Mouse (Mus musculus) kidney, adult 2 months (tissue): ENCODE data around the gene Appl2. TPM values are rescaled to one million over a fixed set of nuclear protein-coding genes. Genes with fewer than 3 reads are reported as not detected.

Experiments used
- DNase-seq: peaks from one replicate; pipeline ENCODE4 v3.0.0; 2021
- H3K27ac ChIP-seq: fragments of 200-500 bp; 2 replicates; pipeline ENCODE4 v1.5.1; 2012; ENCODE audit warnings: low read depth, low read length, control low read depth, inconsistent platforms; ENCODE audit not compliant: insufficient read depth
- H3K27me3 ChIP-seq: fragments of 200-500 bp; replicated peaks from 2 replicates; pipeline ENCODE4 v1.6.1; 2012; ENCODE audit warnings: mild to moderate bottlenecking, moderate library complexity, low read length, inconsistent platforms; ENCODE audit not compliant: control insufficient read depth, insufficient read depth
- H3K36me3 ChIP-seq: fragments of 200-500 bp; 2 replicates; pipeline ENCODE4 v1.6.1; 2012; ENCODE audit warnings: mild to moderate bottlenecking, moderate library complexity, low read length, inconsistent platforms; ENCODE audit not compliant: control insufficient read depth, insufficient read depth
- H3K4me1 ChIP-seq: fragments of 200-500 bp; 2 replicates; pipeline ENCODE4 v1.6.1; 2011; ENCODE audit warnings: low read length; ENCODE audit not compliant: control insufficient read depth, insufficient read depth
- H3K4me3 ChIP-seq: fragments of 200-500 bp; 2 replicates; pipeline ENCODE4 v1.5.1; 2011; ENCODE audit warnings: mild to moderate bottlenecking, low read depth, low read length, control low read depth; ENCODE audit not compliant: insufficient read depth
- CTCF ChIP-seq: fragments of 200-500 bp; conservative IDR thresholded peaks from 2 replicates; pipeline ENCODE4 v1.5.1; 2011; ENCODE audit warnings: low read depth, mild to moderate bottlenecking, control low read depth, low read length, moderate library complexity, mixed read lengths; ENCODE audit not compliant: insufficient read depth, insufficient read length
- POLR2A ChIP-seq: fragments of 200-500 bp; IDR thresholded peaks from one replicate; pipeline ENCODE4 v1.6.1; 2011; ENCODE audit warnings: low read depth, low read length, control low read depth
- WGBS: fragments of 180-500 bp; shearing (Covaris S2); methylation state at CpG from one replicate; pipeline ENCODE4 v1.1.7; 2018; 5-methylcytosine and 5-hydroxymethylcytosine counted together
- polyA plus RNA-seq: library from polyadenylated mRNA; depleted of rRNA; stranded (reverse); fragments of >200 nt; gene quantifications from 2 replicates; pipeline ENCODE4 v1.2.3, GENCODE M21; 2012

The Appl2 gene
- polyA plus RNA-seq, 1 experiment = 18.7 TPM

GRCm38 (mm10) chr10:83631775-83632174, 16.8 kb downstream of the Appl2 start:
- H3K27ac ChIP-seq = no peak overlapping the region
- TF ChIP-seq CTCF (no peak), POLR2A (no peak)
- no peaks in the 10 kb centered on the region for H3K27me3 ChIP-seq
- DNase-seq = no peak
- no peak overlapping the region for H3K4me3 ChIP-seq
- no peaks in the 10 kb centered on the region for H3K36me3 ChIP-seq
- 88% methylated on average over 10 of the region's 10 CpGs for WGBS
- H3K4me1 ChIP-seq = 0 out of 2 replicates have a peak, but pooled peaks cover 4% of the 10 kb centered on the region

DNA sequence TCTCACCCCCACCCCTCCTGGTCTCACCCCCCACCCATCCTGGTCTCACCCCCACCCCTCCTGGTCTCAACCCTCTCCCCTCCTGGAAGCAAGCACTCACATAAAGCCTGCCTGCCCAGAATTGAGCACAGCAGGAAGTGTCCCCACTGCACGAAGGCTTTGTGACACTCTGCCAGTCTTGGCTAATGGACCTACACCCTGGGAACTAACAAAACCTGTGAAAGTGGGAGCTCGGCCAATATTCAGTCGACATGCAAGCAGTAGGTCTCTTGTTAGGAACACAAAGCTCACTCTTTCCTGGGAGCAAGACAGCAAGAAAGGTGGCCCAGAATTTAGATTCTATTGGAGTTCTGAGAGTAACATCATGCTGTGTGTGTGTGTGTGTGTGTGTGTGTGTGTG, 17.6 kb downstream of the Appl2 start:
- H3K27ac ChIP-seq = no peak overlapping the region
- TF ChIP-seq POLR2A (no peak), CTCF (no peak)
- no peaks in the 10 kb centered on the region for H3K27me3 ChIP-seq
- no peaks in the 10 kb centered on the region for H3K36me3 ChIP-seq
- H3K4me3 ChIP-seq = no peak overlapping the region
- no peak for DNase-seq
- 51% methylated on average over 3 of the region's 3 CpGs for WGBS
- 0 out of 2 replicates have a peak, but pooled peaks cover 4% of the 10 kb centered on the region for H3K4me1 ChIP-seq

DNA sequence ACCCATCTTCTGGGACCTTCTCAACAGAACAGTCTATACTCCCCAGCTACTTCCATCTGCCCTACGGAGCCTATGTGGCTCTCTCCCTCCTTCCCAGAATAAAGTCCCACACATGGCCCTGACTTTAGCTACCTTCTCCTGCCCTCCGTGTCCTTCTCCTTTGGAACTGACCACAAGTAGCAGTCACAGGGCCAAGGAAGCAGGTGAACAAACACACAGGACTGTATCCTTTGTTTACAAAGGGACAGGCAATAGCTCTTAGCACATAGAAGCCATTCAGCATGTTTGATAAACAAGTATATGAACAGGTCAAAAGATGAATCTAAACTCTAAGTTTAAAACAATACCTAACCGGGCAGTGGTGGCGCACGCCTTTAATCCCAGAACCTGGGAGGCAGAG, 18.7 kb downstream of the Appl2 start:
- TF ChIP-seq CTCF = no peak
- no peak for TF ChIP-seq POLR2A
- 93% methylated on average over 5 of the region's 5 CpGs for WGBS
- Histone ChIP-seq H3K27me3 (no peaks in the 10 kb centered on the region), H3K4me1 (0 out of 2 replicates have a peak, but pooled peaks cover 4% of the 10 kb centered on the region), H3K36me3 (no peaks in the 10 kb centered on the region), H3K27ac (no peak overlapping the region), H3K4me3 (no peak overlapping the region)
- no peak for DNase-seq

GRCm38 (mm10) chr10:83629190-83629781, 19.3 kb downstream of the Appl2 start:
- Histone ChIP-seq H3K4me3 (no peak overlapping the region), H3K27ac (no peak overlapping the region), H3K27me3 (no peaks in the 10 kb centered on the region), H3K36me3 (no peaks in the 10 kb centered on the region; the same call in 1 of the 2 replicates), H3K4me1 (0 out of 2 replicates have a peak, but pooled peaks cover 4% of the 10 kb centered on the region)
- DNase-seq = no peak
- TF ChIP-seq POLR2A (no peak), CTCF (no peak)
- 54% methylated on average over 12 of the region's 12 CpGs for WGBS

- 0 out of 2 replicates have a peak, but pooled peaks cover 4% of the 10 kb centered on the region for H3K4me1 ChIP-seq
- no peaks in the 10 kb centered on the region; the same call in 1 of the 2 replicates for H3K36me3 ChIP-seq
- DNase-seq = no peak
- WGBS = 88% methylated on average over 4 of the region's 4 CpGs
- no peak overlapping the region for H3K27ac ChIP-seq
- H3K4me3 ChIP-seq = no peak overlapping the region
- TF ChIP-seq POLR2A = no peak
- TF ChIP-seq CTCF = no peak
- no peaks in the 10 kb centered on the region for H3K27me3 ChIP-seq
These were observed 20.3 kb downstream of the Appl2 start for GRCm38 (mm10) chr10:83628241-83628640.

DNA sequence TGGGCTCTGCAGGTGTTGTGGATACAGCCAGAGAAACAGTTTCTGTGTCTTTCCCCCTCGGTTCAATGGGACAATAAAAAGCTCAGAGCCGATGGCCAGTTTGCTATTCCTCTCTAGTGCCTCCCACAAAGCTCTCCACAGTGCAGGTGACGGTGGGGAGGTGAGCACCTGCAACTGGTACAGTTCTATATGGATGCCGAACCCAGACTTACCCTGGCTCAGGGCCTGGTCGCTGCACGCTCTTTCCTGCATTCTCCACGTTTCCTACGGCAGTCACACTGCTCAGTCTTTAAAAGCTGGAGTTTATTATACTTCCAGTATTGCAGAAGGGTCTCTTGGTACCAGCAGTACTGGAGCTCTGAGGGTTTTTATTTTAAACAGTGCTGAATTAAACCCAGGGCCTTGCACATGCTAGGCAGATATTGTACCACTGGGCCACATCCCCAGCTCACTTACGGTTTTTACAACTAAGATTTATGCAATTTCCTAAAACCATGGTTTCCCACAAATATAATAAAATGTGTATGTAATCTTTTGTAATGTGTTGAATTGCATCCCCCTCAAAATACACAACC, 21.3 kb downstream of the Appl2 start:
- Histone ChIP-seq H3K36me3 (no peaks in the 10 kb centered on the region; the same call in 1 of the 2 replicates), H3K4me1 (0 out of 2 replicates have a peak, but pooled peaks cover 4% of the 10 kb centered on the region), H3K27ac (no peak overlapping the region), H3K4me3 (no peak overlapping the region), H3K27me3 (no peaks in the 10 kb centered on the region)
- 94% methylated on average over 9 of the region's 9 CpGs for WGBS
- DNase-seq = no peak
- TF ChIP-seq POLR2A (no peak), CTCF (no peak)

GRCm38 (mm10) chr10:83624841-83625240, 23.7 kb downstream of the Appl2 start:
- DNase-seq = no peak
- WGBS = 94% methylated on average over 12 of the region's 12 CpGs
- H3K4me3 ChIP-seq = no peak overlapping the region
- no peaks in the 10 kb centered on the region for H3K27me3 ChIP-seq
- H3K27ac ChIP-seq = no peak overlapping the region
- 0 out of 2 replicates have a peak, but pooled peaks cover 3% of the 10 kb centered on the region for H3K4me1 ChIP-seq
- TF ChIP-seq CTCF (no peak), POLR2A (no peak)
- H3K36me3 ChIP-seq = no peaks in the 10 kb centered on the region; the same call in 1 of the 2 replicates
